Mouse (Mus musculus) CD8-positive naive resting alpha-beta T cell, adult 57 days (primary cell): ENCODE measurements around the gene Tbc1d9. TPM values are rescaled to one million over a fixed set of nuclear protein-coding genes. Genes with fewer than 3 reads are reported as not detected.

ENCODE experiments used
- total RNA-seq: library from RNA; stranded (reverse); gene quantifications from one replicate; pipeline ENCODE4 v1.2.4, GENCODE M21; 2023

The Tbc1d9 gene
- total RNA-seq = 2.0 TPM

GRCm38 (mm10) chr8:83165235-83165930 lies at the start of gene Tbc1d9:
TSS of gene Tbc1d9 (plus strand) at chr8:83165352.

GRCm38 (mm10) chr8:83165931-83166867 lies 1.0 kb downstream of the Tbc1d9 start, which contains the start of gene Gm10645:
TSS of gene Gm10645 (minus strand) at chr8:83166170.

GRCm38 (mm10) chr8:83290176-83290575 lies 125.0 kb downstream of the Tbc1d9 start, which contains the start of gene Ucp1:
TSS of gene Ucp1 (plus strand) at chr8:83290352.

Other genes starting within 250 kb of the Tbc1d9 start
- not detected for gene Gm10645, start 818 bp downstream of the Tbc1d9 start, total RNA-seq
- gene Ucp1, start 125.0 kb downstream of the Tbc1d9 start, total RNA-seq = not detected
- 11.5 TPM for gene Elmod2, start 167.1 kb downstream of the Tbc1d9 start, total RNA-seq
- gene Mgat4d, start 183.1 kb downstream of the Tbc1d9 start, total RNA-seq = not detected
- not detected for gene Clgn, start 224.5 kb downstream of the Tbc1d9 start, total RNA-seq